Mouse (Mus musculus) ES-Bruce4 (cell line): ENCODE data around the gene Kif26a.

ENCODE experiments used
- CTCF ChIP-seq: IDR thresholded peaks from one replicate; pipeline ENCODE4 v1.8.1; 2011; ENCODE audit warnings: low read depth, low read length
- EP300 ChIP-seq: IDR thresholded peaks from 2 replicates; pipeline ENCODE4 v1.6.1; 2011; ENCODE audit warnings: low read depth, low read length; ENCODE audit not compliant: insufficient read depth
- POLR2A ChIP-seq: IDR thresholded peaks from one replicate; pipeline ENCODE4 v1.8.1; 2011; ENCODE audit warnings: low read length; ENCODE audit not compliant: insufficient read depth

- TF ChIP-seq CTCF (no peak), POLR2A (no peak), EP300 (no peak)
Observed at GRCm38 (mm10) chr12:112223721-112224337, 77.8 kb downstream of the Kif26a start.
